Mouse (Mus musculus): ENCODE results near the gene Rnf222.

Gene Rnf222

DNA sequence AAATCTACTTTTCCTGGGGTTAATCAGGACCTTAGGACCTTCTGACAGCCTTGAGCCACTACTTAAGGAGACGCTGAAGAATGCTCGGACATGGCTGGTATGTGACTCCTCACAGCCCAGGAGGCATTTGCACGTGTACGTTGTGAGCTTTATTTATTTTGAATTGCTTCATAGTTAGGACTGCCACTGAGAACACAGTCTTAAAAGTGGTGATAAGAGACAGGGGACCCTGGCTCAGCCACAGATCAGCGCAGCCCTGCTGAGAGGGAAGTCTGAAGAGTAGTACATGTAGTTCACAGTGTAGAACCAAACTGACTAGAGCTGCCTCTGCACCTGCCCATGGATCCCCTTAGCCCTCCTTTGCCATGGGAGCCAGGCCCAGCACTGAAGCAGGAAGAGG lies 3.5 kb downstream of the Rnf222 start:
- DNase-seq, result no peak

DNA sequence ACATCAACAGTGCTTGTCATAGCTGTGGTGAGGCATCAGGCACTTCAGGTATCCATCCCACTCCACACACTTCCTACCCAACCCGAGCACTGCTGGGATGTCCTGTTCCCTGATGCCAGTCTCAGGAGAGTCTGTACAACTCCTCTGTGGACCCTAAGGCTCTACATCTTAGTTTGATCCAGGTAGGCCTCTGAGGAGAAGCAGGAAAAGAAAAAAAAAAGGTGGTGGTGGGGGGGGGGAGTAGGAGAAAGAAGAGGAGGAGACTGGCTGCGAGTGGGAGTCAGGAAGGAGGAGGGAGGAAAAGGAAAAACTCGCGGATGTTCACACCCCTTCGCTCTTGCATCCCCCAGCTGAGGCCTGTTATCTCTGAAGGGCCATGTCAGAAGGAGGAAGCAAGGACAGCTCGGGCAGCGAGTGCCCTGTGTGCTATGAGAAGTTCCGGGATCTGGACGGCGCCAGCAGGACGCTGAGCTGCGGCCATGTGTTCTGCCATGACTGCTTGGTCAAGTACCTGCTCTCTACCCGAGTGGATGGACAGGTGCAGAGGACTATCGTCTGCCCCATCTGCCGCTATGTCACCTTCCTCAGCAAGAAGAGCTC lies 4.0 kb downstream of the Rnf222 start:
- DNase-seq, result no peak

DNA sequence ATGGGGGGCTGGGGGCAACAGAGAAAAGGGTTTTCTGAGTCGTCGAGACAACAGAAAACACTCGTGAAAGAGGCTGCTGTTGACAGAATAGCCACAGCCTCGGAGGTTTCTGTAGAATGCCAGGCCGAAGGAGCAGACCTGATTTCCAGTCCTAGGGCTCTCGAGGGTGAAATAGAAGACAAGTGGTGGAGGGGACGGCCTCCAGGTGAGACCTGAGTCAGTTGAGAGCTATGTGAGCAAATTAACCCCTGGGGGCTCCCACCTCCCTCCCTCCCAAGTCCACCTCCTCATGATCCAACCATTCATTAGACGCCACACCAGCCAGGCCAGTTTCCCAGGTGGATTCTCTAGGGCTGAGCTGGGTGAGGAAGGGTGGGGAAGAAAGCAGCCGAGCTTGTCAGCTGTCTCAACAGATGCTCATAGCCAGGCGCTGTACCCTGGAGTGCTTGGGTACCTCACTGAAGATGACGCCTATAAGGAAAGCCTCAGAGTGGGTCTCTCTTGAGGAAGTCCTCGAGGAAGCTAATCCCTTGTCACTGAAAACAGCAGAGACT lies 5.6 kb downstream of the Rnf222 start:
- DNase-seq, result no peak

DNA sequence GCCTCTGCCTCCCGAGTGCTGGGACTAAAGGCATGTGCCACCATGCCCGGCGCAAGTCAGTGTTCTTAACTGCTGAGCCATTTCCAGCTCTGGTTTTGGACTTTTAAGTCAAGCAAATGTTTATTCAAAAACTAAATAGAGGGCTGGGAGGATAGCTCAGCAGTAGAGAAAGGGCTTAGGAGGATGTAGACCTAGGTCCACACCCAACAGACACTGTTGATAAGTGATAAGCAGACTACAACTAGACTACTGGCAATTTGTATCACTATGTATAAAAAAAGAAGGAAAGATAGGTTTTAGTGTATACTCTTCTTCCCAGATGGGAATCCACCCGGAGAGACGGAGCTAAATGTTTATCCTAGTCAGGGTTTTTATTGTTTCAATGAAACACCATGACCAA lies 7.9 kb downstream of the Rnf222 start:
- no peak for DNase-seq

DNA sequence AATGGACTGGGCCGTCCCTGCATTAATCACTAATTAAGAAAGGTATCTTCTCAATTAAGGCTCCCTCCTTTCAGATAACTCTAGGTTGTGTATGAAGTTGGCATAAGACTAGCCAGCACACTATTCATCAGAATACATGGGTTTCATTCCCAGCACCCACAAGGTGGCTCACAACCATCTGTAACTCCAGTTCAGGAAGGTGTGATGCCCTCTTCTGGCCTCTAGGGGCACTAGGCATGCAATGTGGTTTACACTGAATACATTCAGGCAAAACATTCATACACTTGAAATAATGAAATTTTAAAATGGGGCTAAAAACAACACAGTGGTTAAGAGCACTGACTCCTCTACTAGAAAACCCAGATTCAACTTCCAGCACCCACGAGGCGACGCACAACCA lies 8.8 kb downstream of the Rnf222 start:
- DNase-seq, result no peak

DNA sequence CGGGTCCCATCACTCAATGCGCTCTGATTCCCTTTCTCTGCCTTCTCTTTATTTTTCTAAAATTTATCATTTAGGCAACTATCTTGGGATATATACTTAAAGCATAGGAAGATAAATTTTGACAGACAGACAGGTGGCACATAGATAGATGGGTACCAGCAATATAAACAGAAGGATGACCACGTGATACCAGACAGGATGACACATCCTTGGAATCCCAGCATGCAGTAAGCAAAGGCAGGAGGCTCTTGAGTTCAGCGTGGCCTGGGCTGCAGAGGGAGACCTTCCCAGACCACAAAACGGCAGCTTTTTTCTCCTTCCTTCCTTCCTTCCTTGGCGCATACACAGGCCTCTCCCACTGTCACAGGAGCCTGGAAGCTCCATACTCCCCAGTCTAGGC lies 9.5 kb downstream of the Rnf222 start:
- DNase-seq, result no peak

DNA sequence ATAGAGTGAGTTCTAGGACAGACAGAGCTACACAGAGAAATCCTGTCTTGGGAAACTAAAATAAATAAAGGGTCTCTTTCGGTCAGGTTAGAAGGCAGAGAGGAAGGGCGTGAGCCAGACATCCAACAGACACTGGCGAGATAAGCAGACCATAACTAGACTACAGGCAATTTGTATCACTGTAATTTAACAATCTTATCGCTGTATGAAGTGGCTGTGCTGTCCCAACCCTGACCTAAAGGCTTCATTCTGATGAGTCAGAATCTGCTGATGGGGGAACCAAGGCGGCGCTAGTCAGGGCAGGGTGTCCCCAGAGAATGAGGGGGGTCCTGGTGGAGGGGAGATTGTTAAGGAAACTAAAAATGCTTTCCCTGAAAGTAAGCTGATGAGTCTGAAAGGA lies 10.4 kb downstream of the Rnf222 start:
- DNase-seq, result no peak

DNA sequence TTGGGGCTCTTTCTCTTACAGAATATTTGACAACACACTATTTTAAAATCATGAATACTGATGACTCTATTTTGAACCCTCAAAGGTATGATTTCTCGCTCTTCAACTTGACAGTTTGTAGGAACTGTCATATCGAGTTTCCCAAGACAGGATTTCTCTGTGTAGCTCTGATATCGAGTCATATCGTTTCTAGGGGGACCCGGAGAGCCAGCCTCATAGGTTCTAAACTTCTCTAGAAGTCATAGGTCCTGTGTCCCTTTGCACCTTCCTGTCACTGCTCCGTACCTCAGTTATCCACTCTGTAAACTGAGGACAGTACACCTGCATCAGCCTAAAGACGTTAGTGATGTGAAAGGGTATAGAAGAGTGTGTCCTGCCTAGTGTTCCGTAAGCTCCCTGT lies 11.5 kb downstream of the Rnf222 start:
- no peak for DNase-seq

DNA sequence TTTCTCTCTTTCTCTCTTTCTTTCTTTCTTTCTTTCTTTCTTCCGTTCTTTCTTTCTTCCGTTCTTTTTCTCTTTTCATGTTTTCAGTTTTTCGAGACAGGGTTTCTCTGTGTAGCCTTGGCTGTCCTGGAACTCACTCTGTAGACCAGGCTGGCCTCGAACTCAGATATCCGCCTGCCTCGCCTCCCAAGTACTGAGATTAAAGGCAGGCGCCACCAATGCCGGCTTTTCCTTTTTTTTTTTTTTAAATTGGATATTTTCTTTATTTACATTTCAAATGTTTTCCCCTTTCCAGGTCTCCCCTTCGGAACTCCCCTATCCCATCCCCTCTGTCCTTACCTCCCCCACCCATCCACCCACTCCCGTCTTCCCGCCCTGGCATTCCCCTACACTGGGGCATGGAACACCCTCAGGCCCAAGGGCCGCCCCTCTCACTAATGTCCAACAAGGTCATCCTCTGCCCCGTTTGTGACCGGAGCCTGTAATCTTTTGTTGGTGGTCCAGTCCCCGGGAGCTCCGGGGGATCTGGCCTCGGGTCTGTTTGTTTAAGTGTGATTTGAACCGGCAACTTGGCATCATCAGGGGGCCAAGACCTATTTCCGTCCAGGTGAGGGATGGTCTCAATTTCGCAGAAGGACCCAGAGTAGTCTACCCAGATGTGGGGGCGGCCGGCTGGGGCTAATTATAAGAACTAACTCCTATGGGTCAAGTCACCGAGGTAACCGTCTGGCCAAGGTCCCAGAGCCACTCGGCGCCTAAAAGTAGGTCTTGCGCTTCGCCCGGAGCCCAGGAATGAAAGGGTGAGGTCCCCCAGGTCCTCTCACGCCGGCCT lies 12.4 kb downstream of the Rnf222 start:
- peak; percentile 12 for DNase-seq

DNA sequence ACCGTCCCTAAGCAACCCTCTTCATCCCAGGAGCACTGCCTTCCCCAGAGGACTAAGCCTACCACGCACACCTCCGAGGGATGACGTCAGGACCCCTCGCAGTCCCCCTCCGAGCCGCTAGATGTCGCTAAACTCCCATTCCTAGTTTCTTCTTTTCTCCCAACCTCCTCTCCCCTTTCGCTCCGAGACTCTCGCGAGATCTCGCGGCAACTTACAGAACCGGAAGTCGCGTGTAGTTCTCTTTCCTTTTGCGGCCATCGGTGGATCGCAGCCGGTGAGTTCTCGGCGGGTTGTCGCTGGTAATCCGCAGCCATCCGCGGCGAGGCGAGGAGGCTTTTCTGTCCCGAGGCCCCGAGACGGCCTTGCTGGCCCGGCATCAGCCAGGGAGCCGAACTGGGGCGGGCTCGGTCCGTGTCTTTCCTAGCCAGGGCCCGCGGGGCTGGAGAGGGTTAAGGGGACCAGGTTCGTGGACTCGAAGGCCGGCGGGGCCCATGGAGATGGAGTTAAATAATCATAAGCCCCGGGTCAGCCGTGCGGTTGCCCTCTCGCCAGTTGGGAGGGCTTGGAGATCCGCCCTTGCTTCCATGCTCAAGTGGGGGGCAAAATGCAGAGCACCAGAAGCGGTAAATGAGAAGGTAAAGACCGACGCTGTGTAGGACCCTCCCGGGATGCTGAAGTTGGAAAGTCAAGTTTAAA lies 13.1 kb downstream of the Rnf222 start, which contains the start of gene Rpl26:
Gene Rpl26, plus strand, starts transcription at position 233 of the 696 bp plus-strand sequence.
- DNase-seq, result peak; percentile 98

DNA sequence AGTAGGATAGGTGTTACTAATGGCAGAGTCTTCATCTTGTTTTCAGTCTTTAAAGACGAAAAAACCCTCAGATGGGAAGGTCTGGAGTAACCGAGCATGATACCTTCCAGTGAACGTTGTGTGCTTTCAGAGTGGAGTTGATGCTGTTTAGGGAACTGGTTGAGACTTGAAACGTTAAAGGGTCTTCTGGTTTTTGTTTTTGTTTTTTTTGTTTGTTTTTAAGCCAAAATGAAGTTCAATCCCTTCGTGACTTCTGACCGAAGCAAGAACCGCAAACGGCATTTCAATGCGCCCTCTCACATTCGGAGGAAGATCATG lies 13.7 kb downstream of the Rnf222 start:
- no peak for DNase-seq

DNA sequence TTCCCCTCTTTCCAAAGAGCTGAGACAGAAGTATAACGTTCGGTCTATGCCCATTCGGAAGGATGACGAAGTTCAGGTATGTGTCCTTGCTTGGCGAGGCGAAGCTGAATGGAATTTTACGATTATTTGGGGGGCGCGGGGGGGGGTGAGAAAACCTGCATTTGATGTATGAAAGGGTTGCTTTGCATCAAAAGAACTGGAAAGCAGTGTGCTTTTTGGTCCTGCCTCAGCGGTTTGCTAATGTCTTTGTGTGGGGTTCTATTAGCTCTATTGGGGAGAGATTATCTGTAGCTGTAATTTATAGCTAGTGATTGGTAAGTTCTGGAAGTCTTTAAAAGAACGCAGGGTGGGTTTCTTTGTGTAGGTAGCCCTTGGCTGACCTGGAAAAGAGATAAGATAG lies 14.0 kb downstream of the Rnf222 start:
- DNase-seq, result no peak

DNA sequence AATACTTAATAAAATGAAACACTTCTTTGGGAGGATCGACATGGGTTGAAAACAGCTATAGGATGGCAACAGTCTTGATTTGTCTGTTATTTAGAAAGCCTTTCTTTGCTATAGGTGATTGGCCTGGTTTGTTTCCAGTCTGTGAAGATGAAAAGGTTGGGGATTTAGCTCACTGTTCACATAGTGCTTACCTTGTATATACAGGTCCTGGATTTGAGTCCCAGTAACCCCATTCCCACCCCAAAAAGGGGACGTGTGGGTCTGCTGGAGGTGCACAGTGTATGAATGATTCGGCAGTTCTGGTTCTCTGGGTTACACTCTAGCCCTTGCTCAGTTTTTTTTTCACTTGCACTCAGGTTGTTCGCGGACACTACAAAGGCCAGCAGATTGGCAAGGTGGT lies 14.5 kb downstream of the Rnf222 start:
- no peak for DNase-seq

DNA sequence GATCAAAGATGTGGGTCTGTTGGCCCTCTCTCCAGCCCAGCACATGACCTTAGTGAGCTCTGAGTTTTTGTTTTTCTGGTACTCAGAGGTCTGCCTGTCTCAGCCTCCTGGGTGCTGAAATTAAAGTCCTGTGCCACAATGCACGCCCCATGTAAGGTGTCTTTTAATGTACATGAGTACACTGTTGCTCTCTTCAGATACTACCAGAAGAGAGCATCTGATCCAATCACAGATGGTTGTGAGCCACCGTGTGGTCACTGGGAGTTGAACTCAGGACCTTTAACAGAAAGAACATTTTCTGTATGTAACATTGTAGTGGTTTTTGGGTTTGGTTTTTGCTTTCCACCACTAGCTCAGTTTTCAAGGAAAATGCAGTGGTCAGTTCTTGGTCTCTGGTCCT lies 15.4 kb downstream of the Rnf222 start:
- DNase-seq, result no peak

DNA sequence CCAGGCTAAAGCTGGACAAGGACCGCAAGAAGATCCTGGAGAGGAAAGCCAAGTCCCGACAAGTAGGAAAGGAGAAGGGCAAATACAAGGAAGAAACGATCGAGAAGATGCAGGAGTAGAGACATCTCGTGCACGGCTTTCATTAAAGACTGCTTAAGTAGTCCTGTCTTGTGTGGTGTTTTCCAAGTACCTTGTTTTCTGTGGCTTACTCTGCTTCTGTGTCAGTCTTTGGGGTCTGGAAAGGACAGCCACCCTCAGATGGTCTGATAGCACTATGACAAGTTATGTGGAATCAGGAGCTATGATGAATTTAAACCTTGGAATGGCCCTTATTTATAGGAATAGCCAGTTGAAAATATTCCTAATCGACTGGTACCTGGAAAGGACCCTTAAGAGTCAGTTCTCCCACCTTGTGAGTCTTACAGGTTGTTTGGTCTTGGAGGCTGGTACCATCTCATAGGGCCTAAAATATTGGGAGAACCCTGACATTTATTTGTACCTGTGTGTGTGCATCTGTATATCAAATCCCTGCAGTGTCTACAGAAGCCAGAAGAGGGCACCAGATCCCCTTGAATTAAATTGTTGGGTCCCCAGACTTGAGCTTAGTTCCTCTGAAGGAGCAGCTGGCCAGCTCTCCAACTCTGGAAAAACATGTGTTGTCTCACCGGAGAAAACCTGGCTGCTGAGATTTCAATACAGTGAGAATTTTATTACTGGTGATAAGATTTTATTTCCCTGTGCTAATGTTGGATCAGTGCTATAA lies 16.2 kb downstream of the Rnf222 start:
- peak; percentile 74 for DNase-seq

DNA sequence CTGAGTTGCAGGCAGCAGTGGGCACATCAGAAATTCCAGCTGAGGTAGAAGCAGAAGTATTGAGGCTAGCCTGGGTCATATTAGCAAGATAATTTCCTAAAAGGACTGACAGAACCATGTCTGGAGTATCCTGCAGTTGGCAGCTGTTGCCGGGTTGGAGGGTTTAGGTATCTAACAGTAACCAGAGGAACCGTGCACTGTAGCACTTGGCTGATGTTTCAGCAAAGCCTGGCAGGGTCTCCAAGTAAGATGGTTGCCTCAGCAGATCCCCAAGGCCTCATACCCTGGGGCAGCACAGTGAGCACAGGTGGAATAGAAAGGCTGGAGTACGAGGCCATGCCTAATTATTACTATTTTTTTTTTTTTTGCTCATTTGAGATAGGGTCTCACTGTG lies 16.8 kb downstream of the Rnf222 start:
- DNase-seq, result no peak

DNA sequence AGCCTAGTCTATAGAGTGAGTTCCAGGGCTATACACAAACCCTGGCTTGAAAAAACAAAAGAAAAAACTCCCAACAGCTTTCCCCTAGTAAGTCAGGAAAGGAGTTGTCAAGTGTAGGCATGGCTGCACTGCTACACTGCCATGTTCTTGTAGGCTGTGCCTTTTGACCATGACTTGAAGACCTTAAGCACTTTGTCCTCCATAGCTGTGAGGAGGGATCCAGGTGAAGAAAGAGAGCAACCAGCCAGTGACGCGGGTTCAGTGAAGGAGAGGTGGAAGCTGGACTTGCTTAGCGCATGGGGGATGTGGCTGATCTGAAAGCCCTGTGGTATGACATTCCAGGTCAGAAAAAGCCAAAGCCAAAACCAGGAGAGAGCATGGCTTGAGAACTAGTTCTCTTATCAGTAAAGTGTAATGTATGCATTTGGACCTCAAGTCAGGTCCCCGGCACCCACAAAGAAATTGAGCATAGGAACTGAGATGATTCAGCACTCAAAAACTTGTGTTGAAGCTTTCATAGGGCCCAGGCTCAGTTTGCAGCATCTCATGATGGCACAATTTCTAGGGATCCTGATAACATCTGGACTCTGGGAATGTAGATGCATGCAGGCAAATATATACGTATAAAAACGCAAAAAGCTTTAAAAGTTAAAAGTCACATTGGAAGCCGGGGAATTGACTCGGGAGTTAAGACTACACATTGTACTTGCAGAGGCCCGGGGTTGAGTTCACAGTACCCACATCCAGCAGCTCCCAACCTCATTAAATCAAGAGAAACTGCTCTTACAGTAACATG lies 17.5 kb downstream of the Rnf222 start:
- DNase-seq, result no peak

DNA sequence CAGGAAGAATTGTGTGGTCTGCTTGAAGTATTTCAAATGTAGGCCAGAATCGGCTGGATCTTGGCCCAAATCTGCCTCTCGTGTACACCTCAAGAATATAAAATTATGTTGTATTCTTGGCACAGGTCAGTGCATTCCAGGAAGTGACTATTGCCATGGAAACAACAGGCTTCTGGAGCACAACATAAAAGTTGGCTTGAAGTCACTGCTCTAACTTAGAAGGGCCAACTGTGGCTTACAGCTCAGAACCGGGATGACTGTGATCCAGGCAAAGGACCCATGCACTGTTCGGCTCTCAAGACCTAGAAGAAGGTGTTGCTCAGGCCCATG lies 18.1 kb downstream of the Rnf222 start:
- DNase-seq, result no peak

DNA sequence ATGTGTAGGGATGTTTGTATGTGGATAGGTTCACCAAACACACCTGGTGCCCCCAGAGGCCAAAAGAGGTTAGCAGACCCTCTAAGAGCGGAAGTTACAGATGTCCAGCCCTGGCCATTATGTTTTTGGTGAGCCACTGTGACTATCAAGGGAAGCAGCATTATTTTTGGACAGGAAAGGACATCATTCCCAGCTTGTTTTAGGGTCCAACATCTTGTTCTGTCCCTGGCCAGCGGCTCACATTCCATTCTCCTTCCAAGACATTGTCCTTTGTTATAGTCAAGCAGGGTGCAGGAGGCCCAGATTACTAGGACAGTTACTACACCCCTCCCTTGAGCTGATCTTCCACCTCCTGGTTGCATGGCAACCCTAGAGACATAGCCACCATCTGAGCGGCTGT lies 18.9 kb downstream of the Rnf222 start:
- DNase-seq, result no peak

DNA sequence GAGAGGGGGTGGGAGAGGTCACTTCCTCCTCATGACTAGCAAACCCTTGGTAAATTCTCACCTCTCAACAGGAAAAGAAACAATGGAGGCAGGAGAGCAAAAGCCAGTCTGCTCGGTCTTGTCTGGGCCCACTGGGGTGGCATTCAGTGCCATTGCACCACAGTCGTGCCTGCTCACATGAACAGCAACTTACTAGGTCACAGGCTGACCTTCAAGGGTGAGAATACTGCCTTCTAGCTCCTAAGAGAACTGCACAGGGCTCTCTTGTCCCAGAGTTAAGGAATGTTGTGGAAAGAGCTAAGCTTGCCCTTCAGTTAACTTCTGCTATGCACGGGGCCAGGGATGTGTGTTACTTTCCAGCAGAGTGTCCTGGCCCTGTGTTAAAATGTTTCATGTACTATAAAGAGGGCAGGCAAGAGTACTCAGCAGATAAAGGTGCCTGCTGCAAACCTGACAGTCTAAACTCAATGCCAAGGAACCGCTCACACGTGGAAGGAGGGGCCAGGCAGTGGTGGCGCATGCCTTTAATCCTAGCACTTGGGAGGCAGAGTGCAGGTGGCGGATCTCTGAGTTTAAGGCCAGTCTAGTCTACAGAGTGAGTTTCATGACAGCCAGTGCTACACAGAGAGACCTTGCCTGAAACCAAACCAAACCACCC lies 20.6 kb downstream of the Rnf222 start:
- no peak for DNase-seq

DNA sequence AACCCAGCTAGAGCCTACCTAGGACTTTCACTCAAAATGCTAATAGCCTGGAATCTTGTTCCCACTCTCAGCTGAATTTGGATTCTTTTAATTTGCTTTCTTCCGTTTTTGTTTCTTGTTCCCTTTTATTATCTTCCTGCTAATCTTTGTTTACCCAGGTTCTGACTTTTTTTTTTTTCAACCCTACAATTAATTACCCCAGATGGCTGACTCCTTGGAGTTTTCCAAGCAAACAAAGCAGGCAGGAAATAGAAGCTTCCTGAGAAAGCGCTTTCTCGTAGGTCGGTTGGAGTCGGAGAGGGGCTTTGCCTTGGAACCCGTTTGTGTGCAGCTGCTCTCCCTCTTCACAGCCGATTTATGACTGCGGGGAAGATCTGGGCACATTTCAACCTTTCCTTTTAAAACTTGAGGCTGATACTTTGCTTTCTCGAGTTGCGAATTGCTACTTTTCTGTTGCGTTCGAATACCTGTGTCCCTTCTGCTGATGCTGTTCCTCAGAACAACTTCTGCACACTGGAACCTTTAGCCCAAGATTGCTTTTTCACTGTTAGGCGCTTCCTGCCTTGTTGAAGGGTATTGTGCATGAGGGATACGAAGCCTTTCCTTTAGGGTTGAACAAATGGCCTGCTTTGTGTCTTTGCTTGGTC lies 23.3 kb downstream of the Rnf222 start:
- DNase-seq, result no peak
